Mouse (Mus musculus) right cerebral cortex, postnatal 25 days (tissue): ENCODE data around the gene Emilin3.
"Not testable (repeated sequence)": the region's sequence is repeated elsewhere in the genome, so short reads cannot be mapped to it uniquely, and the experiment has no call there.

Experiments
- DNase-seq: peaks from one replicate; pipeline ENCODE4 v3.0.0; 2022

The Emilin3 gene

GRCm38 (mm10) chr2:160912231-160912671, at the start of gene Emilin3:
Gene Emilin3, minus strand, starts transcription at chr2:160912328.
- DNase-seq, result no peak

- no peak for DNase-seq
These were observed 49.0 kb upstream of the Emilin3 start for GRCm38 (mm10) chr2:160960956-160961646.

- no peak for DNase-seq
These were observed 47.8 kb upstream of the Emilin3 start for GRCm38 (mm10) chr2:160959901-160960300.

- no peak for DNase-seq
These were observed 46.6 kb upstream of the Emilin3 start for GRCm38 (mm10) chr2:160958737-160959136.

- not testable (repeated sequence) for DNase-seq
These were observed 45.7 kb upstream of the Emilin3 start for GRCm38 (mm10) chr2:160957801-160958200.

- DNase-seq, result not testable (repeated sequence)
These were observed 45.2 kb upstream of the Emilin3 start for GRCm38 (mm10) chr2:160957307-160957706.

GRCm38 (mm10) chr2:160955331-160955730, 43.2 kb upstream of the Emilin3 start:
- no peak for DNase-seq

- DNase-seq, result no peak
These were observed 42.4 kb upstream of the Emilin3 start for GRCm38 (mm10) chr2:160954541-160954940.

GRCm38 (mm10) chr2:160953131-160953873, 41.2 kb upstream of the Emilin3 start:
- DNase-seq, result no peak

- DNase-seq, result no peak
These were observed 39.5 kb upstream of the Emilin3 start for GRCm38 (mm10) chr2:160951595-160951994.

- DNase-seq, result no peak
These were observed 30.3 kb upstream of the Emilin3 start for GRCm38 (mm10) chr2:160942443-160942842.

GRCm38 (mm10) chr2:160940930-160941709, 29.0 kb upstream of the Emilin3 start:
- no peak for DNase-seq

- DNase-seq, result no peak
These were observed 22.3 kb upstream of the Emilin3 start for GRCm38 (mm10) chr2:160934451-160934850.

GRCm38 (mm10) chr2:160933890-160934289, 21.8 kb upstream of the Emilin3 start:
- no peak for DNase-seq

GRCm38 (mm10) chr2:160932981-160933380, 20.9 kb upstream of the Emilin3 start:
- DNase-seq, result no peak

GRCm38 (mm10) chr2:160932325-160932724, 20.2 kb upstream of the Emilin3 start:
- DNase-seq, result no peak

- DNase-seq, result no peak
These were observed 19.2 kb upstream of the Emilin3 start for GRCm38 (mm10) chr2:160931378-160931777.

GRCm38 (mm10) chr2:160925203-160925602, 13.1 kb upstream of the Emilin3 start:
- DNase-seq, result no peak

- DNase-seq, result no peak
These were observed 9.2 kb upstream of the Emilin3 start for GRCm38 (mm10) chr2:160921285-160921684.

- DNase-seq, result no peak
These were observed 6.7 kb upstream of the Emilin3 start for GRCm38 (mm10) chr2:160918930-160919215.

GRCm38 (mm10) chr2:160918154-160918929, 6.2 kb upstream of the Emilin3 start:
- DNase-seq, result no peak

- no peak for DNase-seq
These were observed 5.2 kb upstream of the Emilin3 start for GRCm38 (mm10) chr2:160917313-160917712.

GRCm38 (mm10) chr2:160916714-160917113, 4.6 kb upstream of the Emilin3 start:
- DNase-seq, result no peak
